ENCODE assay signal across 12 mouse cellular contexts in genomic region chr8:91551166-91551765, GRCm38 (mm10).
A peak's percentile ranks its signal among the peaks of the same experiment; 100 is the strongest.
DNase-seq lines count a peak whose midpoint lies in the region; ATAC-seq lines count a peak whose summit lies in the region.
"Had no signal": no experiment of that assay in that cellular context is flagged by ENCODE, and none has a peak within 500 bp of the region (broad histone marks: within the 10 kb centered on the region; RNA-seq: fewer than 3 reads in every experiment).

No protein-coding gene starts in this region.

- no peak overlapping the region for H3K4me2 ChIP-seq in forebrain, embryonic 12.5 days
- H3K4me2 ChIP-seq in hindbrain, embryonic 15.5 days: no peak overlapping the region
- H3K4me2 ChIP-seq in forebrain, embryonic 11.5 days (ENCODE audit: low read depth, low read length, severe bottlenecking): no peak overlapping the region

- WGBS in forebrain, embryonic 10.5 days: 91% methylated on average over 9 of the region's 9 CpGs
- WGBS in forebrain, embryonic 12.5 days: 85% methylated on average over 9 of the region's 9 CpGs
- WGBS in hindbrain, embryonic 15.5 days: 65% methylated on average over 9 of the region's 9 CpGs
- WGBS in forebrain, embryonic 11.5 days: 85% methylated on average over 9 of the region's 9 CpGs

- no peak for DNase-seq in forebrain, embryonic 10.5 days (ENCODE audit: extremely low spot score, low spot score)
- peak; percentile 41 for DNase-seq in left cerebral cortex, postnatal 4 days
- no peak for DNase-seq in left cerebral cortex, adult 18-20 months (ENCODE audit: low spot score in 2 of 2)
- DNase-seq in cerebellum, adult 18-20 months: peak; percentile 45 to 50
- DNase-seq in forebrain, embryonic 11.5 days (ENCODE audit: low spot score): no peak
- no peak for DNase-seq in right cerebral cortex, postnatal 10 days (ENCODE audit: low spot score in 2 of 2)
- DNase-seq: gastrocnemius, postnatal 10 days; kidney, postnatal 4 days; lung, adult 18-20 months; spleen, adult 18-20 months had no signal

- H3K27me3 ChIP-seq in forebrain, embryonic 10.5 days (ENCODE audit: poor library complexity, severe bottlenecking): no peaks in the 10 kb centered on the region; the same call in 1 of the 2 replicates
- 0 out of 2 replicates have a peak, but pooled peaks cover 5% of the 10 kb centered on the region for H3K27me3 ChIP-seq in forebrain, embryonic 12.5 days
- H3K27me3 ChIP-seq in hindbrain, embryonic 15.5 days: no peaks in the 10 kb centered on the region
- no peaks in the 10 kb centered on the region for H3K27me3 ChIP-seq in forebrain, embryonic 11.5 days (ENCODE audit: control insufficient read depth, insufficient read depth, low read length)

- peak overlapping the region; percentile 51; the same call in 1 of the 2 replicates for H3K27ac ChIP-seq in forebrain, embryonic 10.5 days
- no peak overlapping the region for H3K27ac ChIP-seq in forebrain, embryonic 12.5 days
- H3K27ac ChIP-seq in hindbrain, embryonic 15.5 days (replicated peaks): peak overlapping the region; percentile 65
- H3K27ac ChIP-seq in forebrain, embryonic 11.5 days (ENCODE audit: low read depth, low read length): no peak overlapping the region

- no peak overlapping the region for H3K4me3 ChIP-seq in forebrain, embryonic 10.5 days
- H3K4me3 ChIP-seq in forebrain, embryonic 12.5 days (replicated peaks): no peak overlapping the region
- no peak overlapping the region for H3K4me3 ChIP-seq in hindbrain, embryonic 15.5 days
- H3K4me3 ChIP-seq in forebrain, embryonic 11.5 days (ENCODE audit: low read depth, low read length): no peak overlapping the region

- H3K9ac ChIP-seq in forebrain, embryonic 12.5 days: no peak overlapping the region
- no peak overlapping the region for H3K9ac ChIP-seq in hindbrain, embryonic 15.5 days
- no peak overlapping the region for H3K9ac ChIP-seq in forebrain, embryonic 11.5 days (ENCODE audit: low read length)

- H3K36me3 ChIP-seq in forebrain, embryonic 10.5 days (replicated peaks): no peaks in the 10 kb centered on the region
- H3K36me3 ChIP-seq in forebrain, embryonic 12.5 days (replicated peaks): no peaks in the 10 kb centered on the region
- H3K36me3 ChIP-seq in hindbrain, embryonic 15.5 days: no peaks in the 10 kb centered on the region
- H3K36me3 ChIP-seq in forebrain, embryonic 11.5 days (ENCODE audit: control insufficient read depth, insufficient read depth, low read length): no peaks in the 10 kb centered on the region

- H3K4me1 ChIP-seq in forebrain, embryonic 10.5 days: peaks cover 37% of the 10 kb centered on the region
- H3K4me1 ChIP-seq in forebrain, embryonic 12.5 days: peaks cover 33% of the 10 kb centered on the region
- peaks cover 38% of the 10 kb centered on the region for H3K4me1 ChIP-seq in hindbrain, embryonic 15.5 days (replicated peaks)
- peaks cover 7% of the 10 kb centered on the region for H3K4me1 ChIP-seq in forebrain, embryonic 11.5 days (replicated peaks; ENCODE audit: control insufficient read depth, insufficient read depth, low read length)

- ATAC-seq in forebrain, embryonic 12.5 days (ENCODE audit: low FRiP score): no peak
- ATAC-seq in hindbrain, embryonic 15.5 days (ENCODE audit: low FRiP score, low read depth): 0 out of 2 replicates have a peak, but pooled peaks have one; percentile 30
- ATAC-seq in forebrain, embryonic 11.5 days (replicated peaks; ENCODE audit: low FRiP score): no peak

- H3K9me3 ChIP-seq in forebrain, embryonic 10.5 days: no peaks in the 10 kb centered on the region
- no peaks in the 10 kb centered on the region for H3K9me3 ChIP-seq in forebrain, embryonic 12.5 days
- no peaks in the 10 kb centered on the region for H3K9me3 ChIP-seq in hindbrain, embryonic 15.5 days
- H3K9me3 ChIP-seq in forebrain, embryonic 11.5 days (ENCODE audit: control insufficient read depth, low read length): no peaks in the 10 kb centered on the region

- intact Hi-C loops in left cerebral cortex, postnatal 4 days (cut with DNase I): no loop called here

Comparison
In these comparisons a context has a peak if more than half of its experiments do, and no peak if none do; other contexts are left out.
1. DNase-seq: peak in left cerebral cortex, postnatal 4 days (single experiment) and cerebellum, adult 18-20 months (2 of 2); none in forebrain, embryonic 10.5 days (single experiment), left cerebral cortex, adult 18-20 months (0 of 2), forebrain, embryonic 11.5 days (single experiment) and right cerebral cortex, postnatal 10 days (0 of 2).
2. H3K27ac ChIP-seq: peak in forebrain, embryonic 10.5 days (single experiment) and hindbrain, embryonic 15.5 days (single experiment); none in forebrain, embryonic 12.5 days (single experiment) and forebrain, embryonic 11.5 days (single experiment).